Mouse (Mus musculus) small intestine, adult 2 months (tissue): Measurements from ENCODE around the gene Foxn3. TPM values are rescaled to one million over a fixed set of nuclear protein-coding genes. Genes with fewer than 3 reads are reported as not detected.

Experiments used
- H3K27ac ChIP-seq: fragments of 200-500 bp; 2 replicates; pipeline ENCODE4 v1.5.1; 2012; ENCODE audit warnings: low read depth, low read length, control low read depth, inconsistent platforms; ENCODE audit not compliant: insufficient read depth
- H3K27me3 ChIP-seq: fragments of 200-500 bp; 2 replicates; pipeline ENCODE4 v1.6.1; 2012; ENCODE audit warnings: mild to moderate bottlenecking, moderate library complexity, low read length, inconsistent platforms; ENCODE audit not compliant: control insufficient read depth, insufficient read depth
- H3K36me3 ChIP-seq: fragments of 200-500 bp; 2 replicates; pipeline ENCODE4 v1.6.1; 2012; ENCODE audit warnings: mild to moderate bottlenecking, low read length, control low read depth, inconsistent platforms; ENCODE audit not compliant: control insufficient read depth, insufficient read depth
- H3K4me1 ChIP-seq: fragments of 200-500 bp; 2 replicates; pipeline ENCODE4 v1.6.1; 2012; ENCODE audit warnings: low read length, inconsistent platforms, mixed read lengths; ENCODE audit not compliant: control insufficient read depth, insufficient read depth, insufficient read length
- H3K4me3 ChIP-seq: fragments of 200-500 bp; 2 replicates; pipeline ENCODE4 v1.5.1; 2012; ENCODE audit warnings: low read depth, mild to moderate bottlenecking, control low read depth, inconsistent platforms, low read length, moderate library complexity
- CTCF ChIP-seq: fragments of 200-500 bp; IDR thresholded peaks from 2 replicates; pipeline ENCODE4 v1.5.1; 2012; ENCODE audit warnings: low read depth, mild to moderate bottlenecking, control low read depth, inconsistent platforms, low read length, moderate library complexity, mixed read lengths; ENCODE audit not compliant: insufficient replicate concordance, insufficient read length; ENCODE audit errors: extremely low read depth
- POLR2A ChIP-seq: fragments of 200-500 bp; IDR thresholded peaks from 2 replicates; pipeline ENCODE4 v1.6.1; 2012; ENCODE audit warnings: low read depth, mild to moderate bottlenecking, control low read depth, inconsistent platforms, low read length, moderate library complexity
- WGBS: fragments of 180-500 bp; shearing (Covaris S2); methylation state at CpG from one replicate; pipeline ENCODE4 v1.1.7; 2018; 5-methylcytosine and 5-hydroxymethylcytosine counted together
- polyA plus RNA-seq: library from polyadenylated mRNA; depleted of rRNA; stranded (reverse); fragments of >200 nt; gene quantifications from 2 replicates; pipeline ENCODE4 v1.2.3, GENCODE M21; 2012

Foxn3 gene
- polyA plus RNA-seq, 1 experiment: 17.5 TPM

DNA sequence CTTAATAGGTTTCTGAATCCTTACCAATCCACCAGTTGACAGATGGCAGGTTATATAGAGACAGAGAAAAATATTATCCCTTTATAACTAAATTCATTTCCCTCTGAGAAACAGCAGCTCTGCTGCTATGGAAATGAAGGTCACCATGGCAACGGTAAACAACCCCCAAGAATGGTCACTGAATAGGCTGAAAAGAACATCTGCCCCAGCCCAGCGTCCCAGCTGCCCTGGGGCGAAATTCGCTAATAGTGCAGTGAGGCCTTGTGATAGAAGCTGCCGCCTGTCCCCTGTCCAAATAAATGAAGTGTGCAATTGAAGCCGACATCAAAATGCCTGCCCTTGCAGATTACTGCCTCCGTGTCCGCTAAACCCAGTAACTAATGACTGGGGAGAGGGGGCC is 343.0 kb downstream of the Foxn3 start:
- 0 out of 2 replicates have a peak, but pooled peaks cover 2% of the 10 kb centered on the region for H3K36me3 ChIP-seq
- TF ChIP-seq POLR2A: no peak
- no peak for TF ChIP-seq CTCF
- 83% methylated on average over 8 of the region's 8 CpGs for WGBS
- H3K4me3 ChIP-seq: no peak overlapping the region
- H3K27ac ChIP-seq: no peak overlapping the region
- no peaks in the 10 kb centered on the region; the same call in none of the 2 replicates for H3K4me1 ChIP-seq
- H3K27me3 ChIP-seq: no peaks in the 10 kb centered on the region

DNA sequence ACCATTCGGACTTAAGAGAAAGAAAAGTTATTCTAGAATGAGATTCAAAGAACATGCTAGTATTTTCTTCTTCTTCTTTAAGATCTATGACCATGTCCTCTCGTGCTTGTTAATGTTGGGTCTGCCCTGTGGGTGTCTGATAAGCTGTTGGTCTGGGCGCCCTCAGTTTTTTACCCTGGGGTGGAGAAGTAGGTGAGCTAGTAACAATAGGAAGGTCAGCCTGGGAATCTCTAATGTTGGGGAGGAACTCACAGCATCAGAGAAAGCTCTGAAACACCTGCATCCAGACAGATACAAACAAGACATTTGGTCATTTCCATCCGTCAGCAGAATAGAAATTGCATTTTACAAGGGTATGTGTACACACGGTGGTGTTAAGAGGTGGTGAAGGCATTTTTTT is 343.6 kb downstream of the Foxn3 start:
- TF ChIP-seq POLR2A: no peak
- TF ChIP-seq CTCF: no peak
- WGBS: 86% methylated on average over 5 of the region's 5 CpGs
- Histone ChIP-seq H3K36me3 (0 out of 2 replicates have a peak, but pooled peaks cover 2% of the 10 kb centered on the region), H3K27ac (no peak overlapping the region), H3K27me3 (no peaks in the 10 kb centered on the region), H3K4me3 (no peak overlapping the region), H3K4me1 (no peaks in the 10 kb centered on the region; the same call in none of the 2 replicates)

DNA sequence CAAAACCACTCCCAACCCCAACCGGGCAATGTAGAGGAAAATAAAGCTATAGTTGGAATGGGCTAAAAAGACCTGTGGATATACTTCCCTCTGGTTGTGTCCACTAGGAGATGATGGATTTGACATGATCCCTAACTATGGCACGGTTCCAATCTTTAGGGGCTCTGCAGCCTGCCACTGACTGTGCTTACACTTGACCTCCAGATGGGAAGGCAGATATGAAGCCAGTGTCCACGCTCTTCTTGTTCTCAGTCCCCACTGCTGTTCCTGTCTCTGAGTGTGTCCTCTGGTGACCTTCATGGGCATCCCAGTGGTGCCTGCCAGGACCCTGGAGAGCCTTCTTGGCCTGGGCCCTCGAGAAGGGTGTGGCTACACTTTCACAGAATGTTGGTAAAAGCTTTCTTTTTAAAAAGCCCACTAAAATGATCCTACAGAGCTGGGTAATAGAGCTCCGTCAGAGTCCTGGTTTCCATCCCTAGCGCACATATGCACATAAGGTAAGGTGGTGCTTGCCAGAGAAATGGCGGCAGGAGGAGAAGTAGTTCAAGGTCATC is 346.2 kb downstream of the Foxn3 start:
- Histone ChIP-seq H3K36me3 (0 out of 2 replicates have a peak, but pooled peaks cover 2% of the 10 kb centered on the region), H3K27ac (no peak overlapping the region), H3K27me3 (no peaks in the 10 kb centered on the region), H3K4me3 (no peak overlapping the region), H3K4me1 (no peaks in the 10 kb centered on the region; the same call in none of the 2 replicates)
- TF ChIP-seq POLR2A (no peak), CTCF (no peak)
- 79% methylated on average over 7 of the region's 7 CpGs for WGBS

DNA sequence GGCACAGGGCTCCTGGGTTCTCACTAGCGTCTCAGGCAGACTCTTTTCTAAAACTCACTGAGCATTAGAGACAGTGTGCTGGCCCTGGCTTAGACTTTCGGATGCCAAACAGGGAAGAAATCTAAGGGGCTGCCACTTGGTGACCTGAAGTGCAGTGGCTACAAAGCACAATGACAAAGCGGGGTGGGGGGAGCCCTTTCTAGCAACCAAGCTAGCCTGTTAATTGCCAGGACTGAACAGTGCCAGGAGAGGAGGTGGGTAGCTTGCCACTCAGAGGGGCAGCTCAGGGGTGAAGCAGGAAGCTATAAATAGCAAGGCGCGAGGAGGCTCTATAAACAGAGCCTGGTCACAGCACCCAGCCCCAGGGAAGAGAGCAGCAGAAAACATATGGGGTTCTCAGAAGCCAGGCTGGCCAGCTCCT is 347.0 kb downstream of the Foxn3 start:
- no peaks in the 10 kb centered on the region for H3K27me3 ChIP-seq
- H3K4me3 ChIP-seq: no peak overlapping the region
- H3K27ac ChIP-seq: no peak overlapping the region
- TF ChIP-seq CTCF (no peak), POLR2A (no peak)
- H3K4me1 ChIP-seq: no peaks in the 10 kb centered on the region; the same call in none of the 2 replicates
- 79% methylated on average over 5 of the region's 5 CpGs for WGBS
- 0 out of 2 replicates have a peak, but pooled peaks cover 4% of the 10 kb centered on the region for H3K36me3 ChIP-seq

DNA sequence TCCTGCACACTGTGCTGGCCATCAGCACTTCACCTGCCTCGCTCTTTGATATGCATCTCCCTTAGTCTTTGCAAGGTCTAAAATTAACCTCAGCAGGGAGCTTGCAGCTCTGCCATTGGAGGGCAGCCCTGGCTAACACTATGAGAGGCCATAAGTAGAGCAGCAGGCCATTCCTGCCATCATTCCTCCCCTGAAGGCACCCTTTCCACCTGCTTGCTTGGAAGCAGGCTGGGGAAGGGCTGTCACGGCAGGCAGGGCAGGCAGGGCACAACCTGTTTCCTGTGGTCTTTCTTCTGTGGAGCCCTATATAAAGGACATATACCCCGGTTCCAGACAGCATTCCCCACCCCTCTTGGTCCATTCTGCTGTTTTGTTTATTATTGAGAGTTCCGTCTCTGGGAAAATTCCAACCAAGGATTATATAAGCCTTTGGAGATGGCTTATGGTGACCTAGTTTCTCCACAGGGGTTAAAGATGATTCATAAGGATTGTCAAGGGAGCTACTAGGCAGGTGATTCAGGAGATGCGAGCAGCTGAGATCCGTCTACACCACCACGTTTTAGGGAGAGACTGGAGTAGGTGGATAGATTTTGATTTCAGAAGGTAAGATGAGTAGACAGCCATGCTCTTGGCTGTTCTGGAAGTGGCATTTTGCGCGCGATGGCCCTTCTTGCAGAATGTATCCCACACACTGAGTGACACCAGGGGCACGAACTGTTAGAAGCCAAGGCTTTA is 347.7 kb downstream of the Foxn3 start:
- Histone ChIP-seq H3K27me3 (no peaks in the 10 kb centered on the region), H3K27ac (no peak overlapping the region), H3K4me3 (no peak overlapping the region), H3K36me3 (0 out of 2 replicates have a peak, but pooled peaks cover 4% of the 10 kb centered on the region), H3K4me1 (no peaks in the 10 kb centered on the region; the same call in none of the 2 replicates)
- TF ChIP-seq POLR2A (no peak), CTCF (no peak)
- WGBS: 74% methylated on average over 11 of the region's 11 CpGs

DNA sequence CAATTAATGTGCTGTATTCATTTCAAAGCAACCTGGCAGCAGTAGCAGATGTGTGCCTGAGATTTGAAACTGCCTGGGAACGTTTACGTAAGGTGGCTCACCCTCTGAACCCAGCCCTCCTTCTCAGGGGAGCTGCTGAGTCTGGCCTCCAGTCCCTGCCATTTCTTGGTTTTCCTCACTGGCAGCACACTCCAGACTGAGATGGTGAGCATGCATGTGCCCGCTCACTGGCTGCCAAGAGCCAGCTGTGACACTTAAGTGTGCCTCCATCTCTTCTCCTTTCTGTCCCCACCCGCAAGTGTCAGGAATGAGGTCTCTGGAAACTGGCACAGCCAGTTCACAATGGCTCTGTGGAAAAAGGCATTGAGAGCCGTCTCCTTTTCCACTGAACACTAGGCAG is 349.3 kb downstream of the Foxn3 start:
- 0 out of 2 replicates have a peak, but pooled peaks cover 4% of the 10 kb centered on the region for H3K36me3 ChIP-seq
- no peak overlapping the region for H3K27ac ChIP-seq
- 76% methylated on average over 5 of the region's 5 CpGs for WGBS
- TF ChIP-seq POLR2A: no peak
- no peak for TF ChIP-seq CTCF
- no peak overlapping the region for H3K4me3 ChIP-seq
- no peaks in the 10 kb centered on the region for H3K27me3 ChIP-seq
- H3K4me1 ChIP-seq: no peaks in the 10 kb centered on the region; the same call in none of the 2 replicates

DNA sequence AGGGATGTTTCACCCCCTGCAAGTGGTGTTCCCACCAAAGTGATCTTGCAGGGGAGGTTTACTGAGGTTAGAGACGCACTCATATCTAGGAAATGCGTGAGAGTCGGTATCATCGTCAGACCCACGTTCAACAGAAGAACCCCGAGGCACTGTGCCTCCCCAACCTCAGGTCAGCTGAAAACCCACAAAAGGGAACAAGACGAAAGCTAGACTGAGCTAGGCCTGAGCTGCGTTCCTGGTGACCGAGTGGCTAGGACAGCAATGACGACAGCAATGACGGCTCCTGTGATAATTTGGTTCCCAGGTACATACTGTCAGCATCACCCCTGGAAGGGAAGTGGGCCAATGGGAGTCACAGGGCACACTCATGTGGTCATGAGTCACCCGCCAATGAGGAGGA is 350.2 kb downstream of the Foxn3 start:
- H3K36me3 ChIP-seq: peaks cover 7% of the 10 kb centered on the region; the same call in 1 of the 2 replicates
- no peak overlapping the region for H3K27ac ChIP-seq
- no peaks in the 10 kb centered on the region; the same call in none of the 2 replicates for H3K4me1 ChIP-seq
- no peak overlapping the region for H3K4me3 ChIP-seq
- TF ChIP-seq POLR2A: no peak
- TF ChIP-seq CTCF: no peak
- 91% methylated on average over 12 of the region's 12 CpGs for WGBS
- H3K27me3 ChIP-seq: no peaks in the 10 kb centered on the region
